Mouse (Mus musculus): Measurements from ENCODE around the gene Ltn1. TPM values are rescaled to one million over a fixed set of nuclear protein-coding genes. Genes with fewer than 3 reads are reported as not detected.

The Ltn1 gene
- polyA plus RNA-seq, 1 experiment = 16.5 TPM

DNA sequence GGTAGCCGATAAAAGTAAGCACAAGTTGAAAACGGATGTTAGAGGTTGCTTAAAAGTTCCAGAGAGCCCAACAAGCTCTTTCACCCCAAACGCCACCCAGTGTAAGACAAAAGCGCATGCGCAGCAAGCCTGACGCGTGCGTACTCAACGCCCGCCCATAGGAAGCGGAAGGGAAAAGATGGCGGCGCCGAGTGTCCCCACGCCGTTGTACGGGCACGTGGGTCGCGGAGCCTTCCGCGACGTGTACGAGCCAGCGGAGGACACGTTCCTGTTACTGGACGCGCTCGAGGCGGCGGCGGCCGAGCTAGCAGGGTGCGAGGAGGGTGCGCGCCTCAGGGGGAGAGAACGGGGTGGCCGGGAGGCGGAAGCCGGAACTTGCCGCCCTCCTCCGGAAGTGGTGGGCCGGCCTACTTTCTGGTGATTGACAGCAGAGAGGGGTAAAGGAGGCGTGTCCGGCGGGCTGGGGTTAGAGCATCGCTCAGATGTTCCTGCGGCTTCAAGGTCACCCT lies 78.3 kb downstream of the Ltn1 start, which contains the start of gene N6amt1:
TSS of gene N6amt1 (plus strand) at position 111 of the 509 bp plus-strand sequence.
- under 1% methylated on average over 48 of the region's 48 CpGs for WGBS
- DNase-seq = peak; percentile 92 to 97
- Histone ChIP-seq H3K4me3 (replicated peaks; ENCODE audit: insufficient read depth, low read depth, low read length) (peak within 1 kb of the TSS; percentile 69), H3K4me1 (ENCODE audit: control insufficient read depth, insufficient read depth, low read length) (no peaks in the 10 kb centered on the region), H3K27ac (ENCODE audit: insufficient read depth, low read length) (peak within 1 kb of the TSS; percentile 72), H3K27me3 (ENCODE audit: control insufficient read depth, insufficient read depth, low read length) (no peaks in the 10 kb centered on the region)
- peak; percentile 53; the same call in 1 of the 2 replicates for TF ChIP-seq POLR2A (IDR thresholded peaks at IDR 0.05; ENCODE audit: borderline replicate concordance, insufficient read depth, low read length)
- TF ChIP-seq CTCF (IDR thresholded peaks at IDR 0.05; ENCODE audit: borderline replicate concordance, insufficient read depth, low read depth, low read length) = no peak

DNA sequence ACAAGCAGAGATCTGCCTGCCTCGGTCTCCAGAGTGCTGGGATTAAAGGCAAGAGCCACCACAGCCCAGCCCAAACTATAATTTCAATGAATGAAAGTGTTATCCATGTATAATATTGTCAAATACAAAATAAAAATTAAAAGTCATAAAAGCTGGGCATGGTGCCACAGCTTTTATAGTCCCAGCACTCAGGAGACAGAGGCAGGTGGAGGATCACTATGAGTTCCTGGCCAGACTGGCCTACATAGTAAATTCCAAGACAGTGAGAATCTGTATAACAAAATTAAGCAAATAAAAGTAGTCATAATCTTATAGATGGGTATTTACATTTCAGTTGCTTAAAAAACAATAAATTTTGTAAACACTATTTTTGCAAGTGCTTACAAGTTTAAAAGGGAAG lies 78.8 kb downstream of the Ltn1 start:
- Histone ChIP-seq H3K4me3 (replicated peaks; ENCODE audit: insufficient read depth, low read depth, low read length) (peak overlapping the region; percentile 69), H3K4me1 (ENCODE audit: control insufficient read depth, insufficient read depth, low read length) (no peaks in the 10 kb centered on the region), H3K27me3 (ENCODE audit: control insufficient read depth, insufficient read depth, low read length) (no peaks in the 10 kb centered on the region), H3K27ac (ENCODE audit: insufficient read depth, low read length) (no peak overlapping the region)
- TF ChIP-seq POLR2A (IDR thresholded peaks at IDR 0.05; ENCODE audit: borderline replicate concordance, insufficient read depth, low read length) (no peak), CTCF (IDR thresholded peaks at IDR 0.05; ENCODE audit: borderline replicate concordance, insufficient read depth, low read depth, low read length) (no peak)
- whole genome bisulfite sequencing = 100% methylated on average over 1 of the region's 1 CpGs
- DNase-seq = peak in 1 of 2 experiments; percentile 12

DNA sequence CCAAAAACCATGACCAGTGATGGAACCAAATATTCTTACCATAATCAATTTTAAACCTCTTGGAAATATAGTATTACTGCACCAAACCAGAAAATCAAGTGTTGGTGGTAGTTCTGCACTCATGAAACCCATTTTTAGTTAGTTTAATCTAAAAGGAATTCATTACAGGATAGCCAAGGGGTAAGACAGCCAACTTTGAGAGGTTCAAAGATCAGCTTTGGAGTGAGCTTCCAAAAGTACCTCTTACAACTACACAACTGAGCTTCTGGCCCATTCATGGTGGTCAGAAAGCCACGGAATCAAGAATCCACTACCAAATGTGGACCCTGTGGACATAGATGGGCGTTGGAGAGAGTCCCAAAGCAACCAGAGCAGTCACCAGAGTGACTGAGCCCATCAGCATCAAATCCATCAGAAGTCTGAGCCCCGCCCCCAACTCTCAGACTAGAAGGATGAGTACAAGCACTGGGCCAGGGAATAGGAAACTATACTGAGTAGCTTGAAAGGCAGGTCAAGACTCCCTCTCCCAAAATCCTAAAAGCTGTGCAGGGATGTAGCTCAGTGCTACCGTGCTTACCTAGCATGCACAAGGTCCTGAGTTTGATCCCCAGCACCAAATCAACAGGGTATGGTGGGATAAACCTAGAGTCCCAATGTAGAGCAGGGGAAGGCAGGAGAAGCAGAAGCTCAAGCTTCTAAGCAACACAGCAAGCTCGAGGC lies 80.9 kb downstream of the Ltn1 start:
- no peak for TF ChIP-seq POLR2A (IDR thresholded peaks at IDR 0.05; ENCODE audit: borderline replicate concordance, insufficient read depth, low read length)
- TF ChIP-seq CTCF (IDR thresholded peaks at IDR 0.05; ENCODE audit: borderline replicate concordance, insufficient read depth, low read depth, low read length) = no peak
- Histone ChIP-seq H3K27ac (ENCODE audit: insufficient read depth, low read length) (no peak overlapping the region), H3K27me3 (ENCODE audit: control insufficient read depth, insufficient read depth, low read length) (no peaks in the 10 kb centered on the region), H3K4me3 (replicated peaks; ENCODE audit: insufficient read depth, low read depth, low read length) (no peak overlapping the region), H3K4me1 (ENCODE audit: control insufficient read depth, insufficient read depth, low read length) (no peaks in the 10 kb centered on the region)
- WGBS = 64% methylated on average over 5 of the region's 5 CpGs
- no peak for DNase-seq

DNA sequence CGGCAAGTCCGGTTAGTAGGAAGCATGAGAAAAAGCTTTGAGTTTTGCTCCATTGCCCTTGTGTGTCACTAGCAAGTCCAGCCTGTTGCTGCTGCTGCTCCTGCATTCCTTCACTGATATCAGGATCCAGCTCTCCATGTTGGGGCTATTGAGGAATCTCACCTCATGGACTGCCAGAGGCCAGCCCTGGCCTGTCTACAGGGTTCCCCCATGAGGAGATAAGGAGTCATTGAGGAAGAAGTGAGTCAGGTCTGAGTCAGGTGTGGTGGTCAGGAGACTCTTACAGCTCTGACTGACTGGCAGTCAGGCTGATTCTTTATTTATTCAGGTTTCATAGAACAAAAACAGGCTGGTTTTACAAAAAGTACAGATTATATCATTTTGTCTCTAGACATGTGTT lies 84.3 kb downstream of the Ltn1 start:
- Histone ChIP-seq H3K27me3 (ENCODE audit: control insufficient read depth, insufficient read depth, low read length) (no peaks in the 10 kb centered on the region), H3K4me1 (ENCODE audit: control insufficient read depth, insufficient read depth, low read length) (no peaks in the 10 kb centered on the region), H3K4me3 (replicated peaks; ENCODE audit: insufficient read depth, low read depth, low read length) (no peak overlapping the region), H3K27ac (ENCODE audit: insufficient read depth, low read length) (no peak overlapping the region)
- TF ChIP-seq POLR2A (IDR thresholded peaks at IDR 0.05; ENCODE audit: borderline replicate concordance, insufficient read depth, low read length) (no peak), CTCF (IDR thresholded peaks at IDR 0.05; ENCODE audit: borderline replicate concordance, insufficient read depth, low read depth, low read length) (no peak)
- 93% methylated on average over 2 of the region's 2 CpGs for WGBS
- DNase-seq = no peak

DNA sequence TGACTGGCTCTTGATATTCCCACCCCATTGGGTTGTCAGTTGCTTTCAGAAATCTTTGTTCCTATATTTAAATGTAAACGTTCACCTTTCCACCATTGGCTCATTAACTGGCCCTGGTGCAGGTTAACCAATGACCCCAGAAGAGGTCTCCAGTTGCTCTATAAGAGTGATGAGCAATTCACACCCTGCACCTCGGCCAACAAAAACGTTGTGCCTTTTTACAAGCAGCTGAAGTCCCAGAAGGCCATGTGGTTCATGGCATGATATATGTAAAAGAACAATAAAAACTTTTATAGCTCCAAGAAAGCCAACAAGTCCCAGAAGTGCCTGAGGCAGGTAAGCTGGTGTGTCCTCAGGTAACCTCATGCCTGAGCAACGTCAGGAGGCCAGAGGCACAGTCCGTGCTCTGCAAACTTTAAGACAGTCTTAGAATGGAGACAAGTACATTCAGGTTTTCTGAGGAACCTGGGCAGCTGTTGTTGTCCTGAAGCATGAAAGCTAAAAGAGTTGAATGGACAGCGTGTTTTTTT lies 91.3 kb downstream of the Ltn1 start:
- no peak overlapping the region for H3K27ac ChIP-seq (ENCODE audit: insufficient read depth, low read length)
- no peaks in the 10 kb centered on the region for H3K27me3 ChIP-seq (ENCODE audit: control insufficient read depth, insufficient read depth, low read length)
- TF ChIP-seq CTCF (IDR thresholded peaks at IDR 0.05; ENCODE audit: borderline replicate concordance, insufficient read depth, low read depth, low read length) (no peak), POLR2A (IDR thresholded peaks at IDR 0.05; ENCODE audit: borderline replicate concordance, insufficient read depth, low read length) (no peak)
- no peak overlapping the region for H3K4me3 ChIP-seq (replicated peaks; ENCODE audit: insufficient read depth, low read depth, low read length)
- WGBS = 83% methylated on average over 6 of the region's 6 CpGs
- no peak for DNase-seq
- H3K4me1 ChIP-seq (ENCODE audit: control insufficient read depth, insufficient read depth, low read length) = no peaks in the 10 kb centered on the region

DNA sequence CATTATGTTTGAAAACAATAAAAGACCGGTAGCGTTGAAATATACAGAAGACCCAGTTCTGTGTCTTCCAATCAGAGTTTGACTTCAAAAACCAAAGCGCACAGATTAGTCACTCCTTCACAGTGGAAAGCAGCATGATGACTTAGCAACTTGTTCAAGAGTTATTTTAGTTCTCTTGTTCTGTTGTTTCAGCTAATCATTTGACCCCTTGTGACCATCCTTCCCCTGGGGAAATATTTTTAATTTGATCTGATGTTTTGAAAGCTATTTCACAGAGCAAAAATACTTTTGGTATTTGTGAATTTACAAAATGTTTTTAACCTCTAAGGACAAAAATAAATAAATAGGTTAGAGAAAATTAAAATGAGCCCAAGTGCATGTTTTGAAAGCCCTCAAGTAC lies 97.7 kb downstream of the Ltn1 start:
- no peak overlapping the region for H3K27ac ChIP-seq (ENCODE audit: insufficient read depth, low read length)
- WGBS = 88% methylated on average over 3 of the region's 3 CpGs
- no peaks in the 10 kb centered on the region for H3K4me1 ChIP-seq (ENCODE audit: control insufficient read depth, insufficient read depth, low read length)
- no peaks in the 10 kb centered on the region for H3K27me3 ChIP-seq (ENCODE audit: control insufficient read depth, insufficient read depth, low read length)
- no peak overlapping the region for H3K4me3 ChIP-seq (replicated peaks; ENCODE audit: insufficient read depth, low read depth, low read length)
- DNase-seq = no peak
- TF ChIP-seq POLR2A (IDR thresholded peaks at IDR 0.05; ENCODE audit: borderline replicate concordance, insufficient read depth, low read length) = no peak
- no peak for TF ChIP-seq CTCF (IDR thresholded peaks at IDR 0.05; ENCODE audit: borderline replicate concordance, insufficient read depth, low read depth, low read length)

DNA sequence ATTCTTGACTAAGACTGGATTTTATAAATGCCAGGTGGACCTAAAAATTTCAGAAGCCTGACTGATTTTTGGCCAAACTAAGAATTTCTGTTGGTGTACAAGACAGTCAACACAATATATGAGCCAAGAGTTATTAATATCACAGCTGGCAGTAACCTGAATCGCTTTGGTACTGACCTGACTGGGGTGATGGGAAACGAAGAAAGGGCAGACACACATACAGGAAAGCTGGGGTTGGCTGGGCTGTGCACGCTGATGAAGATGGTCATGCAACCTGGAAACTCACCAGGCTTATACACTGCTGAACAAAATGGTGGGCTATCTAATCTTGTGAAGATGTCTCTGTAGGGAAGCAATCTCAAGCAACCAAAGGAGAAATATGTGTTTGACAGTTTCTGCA lies 102.4 kb downstream of the Ltn1 start:
- no peak for DNase-seq
- H3K4me3 ChIP-seq (replicated peaks; ENCODE audit: insufficient read depth, low read depth, low read length) = no peak overlapping the region
- H3K27ac ChIP-seq (ENCODE audit: insufficient read depth, low read length) = no peak overlapping the region
- TF ChIP-seq POLR2A (IDR thresholded peaks at IDR 0.05; ENCODE audit: borderline replicate concordance, insufficient read depth, low read length) = no peak
- TF ChIP-seq CTCF (IDR thresholded peaks at IDR 0.05; ENCODE audit: borderline replicate concordance, insufficient read depth, low read depth, low read length) = no peak
- 75% methylated on average over 3 of the region's 3 CpGs for WGBS
- no peaks in the 10 kb centered on the region; the same call in 1 of the 2 replicates for H3K4me1 ChIP-seq (ENCODE audit: control insufficient read depth, insufficient read depth, low read length)
- H3K27me3 ChIP-seq (ENCODE audit: control insufficient read depth, insufficient read depth, low read length) = no peaks in the 10 kb centered on the region

Other genes starting within 250 kb of the Ltn1 start
- gene N6amt1, start 78.4 kb downstream of the Ltn1 start, polyA plus RNA-seq (2012; rRNA removed) = 20.4 and 20.5 TPM in 2 replicates
- gene Rwdd2b, start 8.0 kb upstream of the Ltn1 start, polyA plus RNA-seq (2012; rRNA removed) = 10.2 and 11.5 TPM in 2 replicates
- gene Usp16, start 22.1 kb upstream of the Ltn1 start, polyA plus RNA-seq (2012; rRNA removed) = 65.5 and 71.5 TPM in 2 replicates
- gene Cct8, start 63.3 kb upstream of the Ltn1 start, polyA plus RNA-seq (2012; rRNA removed) = 155 and 158 TPM in 2 replicates
- gene Map3k7cl, start 120.7 kb upstream of the Ltn1 start, polyA plus RNA-seq (2012; rRNA removed) = 0.98 and 1.00 TPM in 2 replicates

Measured in cerebellum, adult 2 months (tissue).